Mouse (Mus musculus) erythroblast, adult 5-6 weeks (primary cell): ENCODE measurements around the gene Brd1. TPM values are rescaled to one million over a fixed set of nuclear protein-coding genes. Genes with fewer than 3 reads are reported as not detected.

Experiments
- total RNA-seq, 2 experiments: library from RNA; stranded (forward) in 1 of 2; stranded (reverse) in 1 of 2; fragments of 150-400 nt in 1 of 2; fragments of 200-764, 138-1000 nt in 1 of 2; gene quantifications; 2 replicates each; pipeline versions ENCODE4 v1.2.3 to v1.2.4; 2015 to 2017; ENCODE audit warnings: low replicate concordance in 2 of 2

Brd1 gene
- total RNA-seq, 2 experiments from 2014 or later = 11.1 to 39.0 TPM

Other genes starting within 250 kb of the Brd1 start
- not detected in 2 replicates for gene Zdhhc25, start 133.9 kb downstream of the Brd1 start, total RNA-seq (2015; ENCODE audit: low replicate concordance)
- gene Zdhhc25, start 133.9 kb downstream of the Brd1 start, total RNA-seq (2017; ENCODE audit: low replicate concordance) = 0.98 TPM in 1 of 2 replicates, not detected in the other
- 14.8 and 30.1 TPM in 2 replicates for gene Zbed4, start 17.4 kb upstream of the Brd1 start, total RNA-seq (2015; ENCODE audit: low replicate concordance)
- gene Zbed4, start 17.4 kb upstream of the Brd1 start, total RNA-seq (2017; ENCODE audit: low replicate concordance) = 26.3 and 29.1 TPM in 2 replicates
- 3.7 and 7.7 TPM in 2 replicates for gene Alg12, start 85.1 kb upstream of the Brd1 start, total RNA-seq (2015; ENCODE audit: low replicate concordance)
- gene Alg12, start 85.1 kb upstream of the Brd1 start, total RNA-seq (2017; ENCODE audit: low replicate concordance) = 0.42 and 0.94 TPM in 2 replicates
- 9.8 and 16.7 TPM in 2 replicates for gene Creld2, start 85.4 kb upstream of the Brd1 start, total RNA-seq (2015; ENCODE audit: low replicate concordance)
- gene Creld2, start 85.4 kb upstream of the Brd1 start, total RNA-seq (2017; ENCODE audit: low replicate concordance) = 15.5 and 17.6 TPM in 2 replicates
- 1.5 and 3.1 TPM in 2 replicates for gene Pim3, start 128.0 kb upstream of the Brd1 start, total RNA-seq (2015; ENCODE audit: low replicate concordance)
- gene Pim3, start 128.0 kb upstream of the Brd1 start, total RNA-seq (2017; ENCODE audit: low replicate concordance) = 0.51 and 0.84 TPM in 2 replicates
- not detected in 2 replicates for gene Ttll8, start 220.2 kb upstream of the Brd1 start, total RNA-seq (2015; ENCODE audit: low replicate concordance)
- gene Ttll8, start 220.2 kb upstream of the Brd1 start, total RNA-seq (2017; ENCODE audit: low replicate concordance) = not detected in 2 replicates
- gene Mlc1, start 244.8 kb upstream of the Brd1 start, total RNA-seq (2015; ENCODE audit: low replicate concordance) = not detected in 2 replicates
- gene Mlc1, start 244.8 kb upstream of the Brd1 start, total RNA-seq (2017; ENCODE audit: low replicate concordance) = not detected in 2 replicates
- gene Mov10l1, start 248.7 kb upstream of the Brd1 start, total RNA-seq (2015; ENCODE audit: low replicate concordance) = not detected in 2 replicates
- not detected in 2 replicates for gene Mov10l1, start 248.7 kb upstream of the Brd1 start, total RNA-seq (2017; ENCODE audit: low replicate concordance)